Mouse (Mus musculus): ENCODE results near the gene Nap1l1.
"Not testable (repeated sequence)": the region's sequence is repeated elsewhere in the genome, so short reads cannot be mapped to it uniquely, and the experiment has no call there.

Gene Nap1l1

DNA sequence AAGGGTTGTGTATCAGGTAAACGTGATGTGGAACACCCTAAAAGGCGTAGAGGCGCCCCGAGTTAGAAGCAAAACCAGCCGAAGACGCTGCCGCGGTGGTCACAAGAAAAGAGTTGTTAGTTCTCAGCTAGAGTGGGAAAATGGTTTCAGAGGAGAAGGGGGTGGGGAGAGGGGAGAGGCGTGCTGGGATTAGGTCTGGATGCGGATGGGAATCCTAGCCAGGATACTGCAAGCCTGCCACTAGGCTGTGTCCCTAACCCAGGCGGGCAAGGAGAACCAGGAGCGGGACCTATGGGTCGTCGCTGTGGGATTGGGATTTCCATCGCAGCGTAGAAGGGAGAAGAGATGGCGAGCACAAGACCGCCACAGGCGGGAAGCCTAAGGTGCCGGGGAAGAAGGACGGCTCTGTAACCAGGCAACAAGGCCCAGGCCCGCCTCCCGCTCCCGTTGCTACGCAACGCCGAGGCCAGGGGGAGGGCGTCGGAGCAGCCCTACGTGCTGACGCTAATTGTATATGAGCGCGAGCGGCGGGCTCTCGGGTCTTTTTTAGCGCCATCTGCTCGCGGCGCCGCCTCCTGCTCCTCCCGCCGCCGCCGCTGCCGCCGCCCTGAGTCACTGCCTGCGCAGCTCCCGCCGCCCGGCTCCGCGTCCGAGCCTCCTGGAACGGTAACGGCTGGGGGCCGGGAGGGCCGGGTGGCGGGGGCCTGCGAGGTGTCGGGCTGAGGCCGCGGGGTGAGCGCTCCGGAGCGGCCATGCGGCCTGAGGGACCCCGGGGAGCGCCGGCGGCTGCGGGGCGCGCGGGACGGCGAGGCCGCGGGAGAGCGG is at the start of gene Nap1l1:
Gene Nap1l1, plus strand, starts transcription at position 538 of the 825 bp plus-strand sequence.
- DNase-seq (ENCODE audit: low spot score in 2 of 2), result peak; percentile 96 to 98

DNA sequence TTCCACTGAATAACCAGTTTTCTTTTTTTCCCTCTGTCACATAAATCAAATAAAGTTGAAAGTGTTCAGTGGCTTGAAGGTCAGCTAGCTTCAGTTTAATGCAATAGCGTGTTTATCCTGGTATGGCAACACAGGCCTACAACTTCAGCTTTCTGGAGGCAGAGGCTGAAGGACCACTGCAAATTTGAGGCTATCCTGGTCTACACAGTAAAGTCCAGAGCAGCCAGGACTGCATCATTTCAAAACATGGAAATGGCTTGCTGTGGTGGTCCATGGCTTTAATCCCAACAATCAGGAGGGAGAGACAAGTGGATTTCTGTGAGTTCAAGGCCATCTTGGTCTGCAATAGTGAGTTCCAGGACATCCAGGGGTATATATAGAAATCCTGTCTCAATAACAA is 46.5 kb upstream of the Nap1l1 start:
- no peak for DNase-seq (ENCODE audit: low spot score in 2 of 2)

DNA sequence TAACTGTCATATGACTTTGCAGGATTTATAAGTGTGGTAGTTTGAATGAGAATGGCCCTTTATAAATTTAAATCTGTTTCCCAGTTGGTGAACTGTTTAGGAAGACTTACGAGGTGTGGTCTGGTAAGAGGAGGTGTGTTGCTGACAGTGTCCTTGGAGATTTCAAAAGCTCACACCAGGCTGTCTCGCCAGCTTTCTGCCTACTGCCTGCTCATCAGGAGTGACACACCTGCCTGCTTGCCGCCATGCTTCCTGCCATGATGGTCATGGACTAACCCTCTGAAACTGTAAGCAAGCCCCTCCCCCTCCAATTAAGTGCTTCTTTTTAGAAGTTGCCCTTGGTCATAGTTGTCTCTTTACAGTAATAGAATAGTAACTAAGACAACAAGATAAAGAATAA is 39.5 kb upstream of the Nap1l1 start:
- no peak for DNase-seq (ENCODE audit: low spot score in 2 of 2)

DNA sequence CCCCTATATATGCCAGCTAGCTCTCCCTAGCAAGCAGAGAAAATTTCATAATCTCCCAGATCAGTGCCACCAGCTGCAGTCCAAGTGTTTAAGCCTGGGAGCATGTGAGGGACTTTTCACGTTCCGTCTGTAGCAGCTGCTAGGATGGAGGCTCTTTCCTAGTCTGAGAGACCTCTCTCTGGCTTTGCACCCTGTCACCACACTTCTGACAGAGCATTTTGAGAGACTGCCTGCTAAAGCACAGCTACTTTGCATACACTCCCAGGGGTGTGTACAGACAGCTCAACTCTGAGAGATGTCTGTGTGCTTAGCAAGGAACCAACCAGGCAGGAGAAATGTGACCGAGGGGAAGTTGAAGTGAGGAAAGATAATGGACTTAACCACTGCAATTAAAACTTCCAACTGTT is 32.0 kb upstream of the Nap1l1 start:
- no peak for DNase-seq (ENCODE audit: low spot score in 2 of 2)

DNA sequence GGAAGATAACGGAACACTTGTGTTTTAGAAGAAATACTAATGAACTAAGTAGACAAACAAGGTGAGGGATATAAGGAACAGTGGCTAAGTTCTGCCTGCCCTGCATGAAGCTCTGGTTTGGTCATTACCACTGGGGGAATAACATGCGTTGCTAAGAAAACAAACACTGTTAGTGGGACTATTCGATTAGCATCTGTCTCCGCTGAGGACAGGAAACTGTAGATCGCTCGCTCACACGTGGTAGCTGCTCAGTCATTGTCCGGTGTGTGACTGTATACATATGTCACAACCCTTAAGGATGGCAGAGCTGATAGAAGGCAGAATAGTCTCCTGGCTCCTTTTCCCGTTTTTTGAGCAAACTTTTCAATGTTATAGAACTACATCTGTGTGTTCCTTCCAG is 28.8 kb upstream of the Nap1l1 start:
- no peak for DNase-seq (ENCODE audit: low spot score in 2 of 2)

DNA sequence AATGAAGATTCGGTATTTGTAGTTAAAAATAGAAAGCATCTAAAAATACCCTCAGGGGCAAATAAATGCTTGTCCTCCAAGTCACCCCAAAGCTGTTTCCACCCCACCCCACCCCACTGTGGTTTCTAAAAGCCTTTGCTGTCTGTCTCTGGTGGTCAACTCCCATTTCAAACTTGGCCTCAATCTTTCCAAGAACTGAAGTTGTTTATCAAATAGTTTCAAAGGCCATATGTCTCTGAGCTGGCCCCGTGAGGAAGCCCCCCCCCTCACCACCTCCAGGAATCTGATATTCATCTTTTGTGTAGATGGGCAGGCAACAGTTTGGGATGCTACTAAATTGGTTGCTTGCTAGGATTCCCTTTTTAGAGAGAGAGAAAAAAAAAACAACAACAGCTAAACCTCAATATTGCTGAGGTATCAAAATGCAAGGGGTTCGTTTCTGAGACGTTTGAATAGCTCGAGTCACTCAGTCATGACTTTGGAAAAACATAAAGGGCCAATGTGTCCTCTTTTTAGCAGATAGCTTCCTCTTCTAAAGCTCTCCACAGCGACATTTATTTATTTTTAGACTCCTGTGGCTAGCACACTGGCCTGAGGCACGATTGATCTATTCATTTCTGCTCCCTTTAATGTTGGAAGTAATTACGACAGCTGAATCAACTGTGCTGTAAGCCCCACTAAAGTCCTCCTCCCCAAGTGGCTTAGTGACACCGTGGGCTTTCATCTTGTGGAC is 26.9 kb upstream of the Nap1l1 start:
- DNase-seq (ENCODE audit: low spot score in 2 of 2), result no peak

DNA sequence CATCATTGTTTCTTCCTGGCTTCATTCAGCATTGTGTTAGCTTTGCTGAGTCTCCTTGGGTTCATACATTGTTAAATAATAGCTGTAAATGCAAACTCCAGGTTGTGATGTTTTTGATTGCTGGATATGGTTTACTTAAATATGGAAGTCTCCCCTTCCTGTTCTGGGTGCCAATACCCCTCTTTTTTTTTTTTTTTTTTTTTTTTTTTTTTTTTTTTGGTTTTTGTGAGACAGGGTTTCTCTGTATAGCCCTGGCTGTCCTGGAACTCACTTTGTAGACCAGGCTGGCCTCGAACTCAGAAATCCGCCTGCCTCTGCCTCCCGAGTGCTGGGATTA is 26.4 kb upstream of the Nap1l1 start:
- DNase-seq (ENCODE audit: low spot score in 2 of 2), result not testable (repeated sequence)

DNA sequence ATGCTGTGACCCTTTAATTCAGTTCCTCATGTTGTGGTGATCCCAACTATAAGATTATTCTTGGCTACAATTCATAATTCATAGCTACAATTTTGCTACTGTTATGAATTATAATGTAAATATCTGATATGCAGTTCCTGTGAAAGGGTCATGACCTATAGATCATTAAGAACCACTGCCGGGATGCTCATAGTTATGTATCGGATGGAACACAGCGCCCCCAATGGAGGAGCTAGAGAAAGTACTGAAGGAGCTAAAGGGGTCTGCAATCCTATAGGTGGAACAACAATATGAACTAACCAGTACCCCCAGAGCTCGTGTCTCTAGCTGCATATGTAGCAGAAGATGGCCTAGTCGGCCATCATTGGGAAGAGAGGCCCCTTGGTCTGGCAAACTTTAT is 23.4 kb upstream of the Nap1l1 start:
- DNase-seq (ENCODE audit: low spot score in 2 of 2), result not testable (repeated sequence)

DNA sequence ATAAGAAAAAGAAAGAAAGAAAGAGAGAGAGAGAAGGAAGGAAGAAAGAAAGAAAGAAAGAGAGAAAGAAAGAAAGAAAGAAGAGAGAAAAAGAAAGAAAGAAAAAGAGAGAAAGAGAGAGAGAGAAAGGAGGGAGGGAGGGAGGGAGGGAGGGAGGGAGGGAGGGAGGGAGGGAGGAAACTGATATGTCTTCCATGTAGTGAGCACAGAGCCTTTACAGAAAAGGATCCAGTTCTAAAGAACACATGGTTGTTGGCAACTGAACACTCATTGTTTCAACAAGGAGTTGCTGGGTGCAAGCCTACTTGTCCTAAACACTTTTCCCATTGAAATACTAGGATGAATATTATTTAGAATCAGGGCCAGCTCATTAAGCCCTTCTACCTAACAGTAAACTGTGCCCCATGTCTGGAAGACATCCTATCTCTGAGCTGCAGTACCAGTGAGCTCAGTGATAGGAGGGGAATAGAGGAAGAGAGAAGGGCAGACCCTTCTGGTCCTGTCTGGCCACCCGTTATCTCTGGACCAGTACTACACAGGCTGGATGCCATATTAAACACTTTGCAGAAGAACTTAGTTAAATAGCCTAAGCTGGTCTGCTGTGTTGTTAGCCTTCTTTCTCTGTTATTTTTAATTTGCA is 21.2 kb upstream of the Nap1l1 start:
- DNase-seq (ENCODE audit: low spot score in 2 of 2), result no peak

DNA sequence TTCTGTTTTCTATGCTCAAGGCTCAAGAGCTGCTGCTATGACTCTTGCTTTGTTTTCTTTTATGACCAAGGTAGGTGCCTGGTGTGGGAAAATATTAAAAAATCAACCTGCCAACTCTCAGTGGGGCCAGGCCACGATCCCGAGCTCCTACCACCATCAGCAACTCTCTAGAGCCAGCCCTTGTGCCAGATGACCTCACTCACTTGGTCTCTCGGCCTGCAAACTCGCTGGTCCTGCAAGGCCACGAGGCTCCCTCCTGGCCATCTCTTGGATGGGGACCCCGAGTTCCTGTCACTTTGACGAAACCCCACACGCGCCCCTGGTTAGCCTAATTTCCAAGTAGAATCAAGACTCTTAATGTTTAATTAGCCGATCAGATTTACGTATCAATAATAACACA is 20.6 kb upstream of the Nap1l1 start:
- no peak for DNase-seq (ENCODE audit: low spot score in 2 of 2)

DNA sequence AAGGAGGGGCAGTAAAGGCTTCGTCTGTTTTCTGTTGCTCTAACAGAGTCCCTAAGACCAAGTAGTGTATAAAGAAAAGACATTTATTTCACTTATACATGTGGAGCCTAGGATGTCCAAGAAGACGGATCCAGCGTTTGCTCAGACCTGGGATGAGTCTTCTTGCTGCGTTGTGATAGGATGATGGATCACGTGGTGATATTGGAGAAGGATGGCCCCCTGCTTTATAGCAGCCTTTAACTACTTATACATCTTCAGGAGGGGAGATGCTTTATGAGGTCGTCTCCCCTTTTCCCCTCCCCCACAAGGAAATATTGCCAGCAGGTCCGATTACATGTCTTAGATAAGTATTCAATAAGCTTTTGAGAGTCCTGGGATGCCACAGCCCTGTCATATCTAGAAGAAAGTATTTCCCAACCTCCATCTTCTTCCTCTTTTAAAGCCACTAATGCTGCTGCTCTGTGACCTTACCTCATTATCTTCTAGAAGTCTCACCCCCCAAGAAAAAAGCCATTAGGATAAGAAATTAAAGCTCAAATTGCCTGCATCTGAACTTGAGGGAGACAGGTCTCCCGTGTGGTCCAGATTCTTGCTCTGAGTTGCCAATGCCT is 18.2 kb upstream of the Nap1l1 start:
- no peak for DNase-seq (ENCODE audit: low spot score in 2 of 2)

DNA sequence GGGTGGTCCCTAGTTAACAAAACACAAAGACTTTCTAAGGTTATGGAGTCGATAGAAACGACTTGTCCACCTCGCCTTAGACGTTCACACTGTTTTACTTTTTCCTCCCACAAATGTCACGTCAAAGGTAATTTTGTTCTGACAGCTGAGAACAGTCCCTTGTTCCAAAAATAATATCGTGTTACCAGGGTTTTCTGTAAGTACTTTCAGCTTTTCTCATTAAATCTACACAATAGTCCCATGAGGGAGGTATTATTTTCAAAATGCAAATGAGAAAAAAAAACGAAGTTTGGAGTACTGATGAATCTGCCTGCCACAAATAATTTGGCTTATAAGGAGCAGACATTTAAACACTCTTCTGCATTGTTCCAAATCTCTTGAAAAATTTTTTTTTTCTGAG is 14.9 kb upstream of the Nap1l1 start:
- no peak for DNase-seq (ENCODE audit: low spot score in 2 of 2)

DNA sequence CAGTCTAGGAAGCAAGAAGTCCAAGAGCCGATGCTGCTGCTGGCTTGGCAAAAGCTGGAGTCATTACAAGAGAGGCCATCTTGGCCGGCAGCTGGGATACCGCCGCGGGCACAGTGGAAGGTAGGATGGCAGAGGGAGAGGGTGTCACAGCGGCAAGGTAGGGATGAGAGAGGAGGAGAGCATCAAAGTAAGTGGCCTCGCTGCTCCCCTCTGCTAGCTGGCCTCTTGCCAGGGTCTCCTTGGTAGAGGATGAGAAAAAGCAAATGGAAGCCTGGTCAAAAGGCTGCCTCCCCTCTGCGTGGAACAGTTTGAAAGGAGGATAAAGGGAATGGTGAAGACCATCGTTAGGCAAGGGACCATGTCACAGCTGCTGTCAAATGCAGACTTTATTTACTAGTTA is 14.0 kb upstream of the Nap1l1 start:
- DNase-seq (ENCODE audit: low spot score in 2 of 2), result no peak

DNA sequence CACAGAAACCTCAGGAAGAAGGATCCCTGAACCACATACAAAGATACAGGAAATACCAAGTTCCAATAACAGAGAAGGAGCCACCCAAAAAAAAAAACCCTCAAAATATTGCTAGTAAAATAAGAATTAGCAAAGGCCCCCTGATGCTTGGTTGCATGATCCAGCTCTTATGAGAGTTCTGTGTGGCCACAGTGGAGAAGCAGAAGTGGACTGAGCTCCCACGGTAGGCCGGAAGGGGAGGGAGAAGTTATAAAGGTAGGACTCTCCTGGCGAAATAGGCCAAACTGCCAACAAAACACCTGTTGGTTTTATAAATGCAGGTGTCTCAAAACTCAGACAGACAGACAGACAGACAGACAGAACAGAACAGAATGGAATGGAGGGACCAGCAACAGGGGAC is 13.1 kb upstream of the Nap1l1 start:
- no peak for DNase-seq (ENCODE audit: low spot score in 2 of 2)

DNA sequence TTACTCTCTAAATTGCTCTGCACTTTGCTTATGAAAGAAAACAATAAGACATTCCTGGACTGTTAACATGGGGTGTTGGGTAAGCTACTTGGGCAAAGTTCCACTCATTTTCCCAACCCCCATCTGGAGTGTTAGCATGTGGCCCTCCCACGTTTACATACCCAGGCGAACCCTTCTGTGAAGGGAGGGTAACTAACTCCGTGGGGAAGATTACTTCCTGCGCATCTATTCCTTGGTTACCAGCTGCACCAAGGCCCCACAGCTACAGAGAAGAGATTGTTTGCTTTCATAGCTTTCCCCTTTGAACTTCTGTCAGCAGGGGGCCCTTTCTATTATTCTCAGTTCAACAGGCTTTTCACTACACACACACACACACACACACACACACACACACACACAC is 12.6 kb upstream of the Nap1l1 start:
- DNase-seq (ENCODE audit: low spot score in 2 of 2), result no peak

DNA sequence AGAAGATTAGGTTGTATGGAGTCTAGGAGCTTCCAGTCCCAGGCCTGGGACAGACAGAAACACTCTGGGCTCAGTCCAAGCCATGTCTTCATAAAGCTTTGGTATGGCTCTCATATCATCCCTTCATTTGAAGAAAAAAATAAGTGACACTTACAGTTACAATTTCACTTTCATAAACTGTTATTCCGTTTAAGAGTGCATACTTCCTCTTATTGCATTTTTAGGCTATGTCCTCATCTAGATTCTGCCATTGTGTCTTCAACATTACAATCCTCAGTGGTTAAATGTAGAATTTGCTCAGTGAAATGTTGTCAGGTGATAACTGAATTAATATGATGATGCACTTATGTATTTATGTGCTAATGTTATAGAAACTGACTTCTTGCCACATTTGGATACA is 8.2 kb upstream of the Nap1l1 start:
- no peak for DNase-seq (ENCODE audit: low spot score in 2 of 2)

DNA sequence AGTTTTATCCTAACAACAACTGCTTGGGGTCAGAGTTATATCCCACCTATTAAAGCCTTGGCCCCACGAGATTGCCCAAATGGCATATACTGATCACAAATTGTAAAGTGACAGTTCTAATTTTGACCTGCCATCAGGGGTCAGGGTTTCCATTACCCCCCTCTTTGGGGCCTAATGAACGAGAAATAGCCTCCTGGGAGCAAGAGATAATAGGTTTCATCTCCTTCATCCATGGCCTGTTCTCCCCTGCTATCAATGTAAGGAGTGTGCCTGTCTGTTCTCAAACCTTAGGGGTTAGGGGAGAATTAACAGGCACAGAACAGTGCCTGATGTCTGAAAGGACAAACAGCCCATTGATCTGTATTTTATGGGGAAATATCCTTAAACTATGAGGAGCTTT is 7.6 kb upstream of the Nap1l1 start:
- no peak for DNase-seq (ENCODE audit: low spot score in 2 of 2)

DNA sequence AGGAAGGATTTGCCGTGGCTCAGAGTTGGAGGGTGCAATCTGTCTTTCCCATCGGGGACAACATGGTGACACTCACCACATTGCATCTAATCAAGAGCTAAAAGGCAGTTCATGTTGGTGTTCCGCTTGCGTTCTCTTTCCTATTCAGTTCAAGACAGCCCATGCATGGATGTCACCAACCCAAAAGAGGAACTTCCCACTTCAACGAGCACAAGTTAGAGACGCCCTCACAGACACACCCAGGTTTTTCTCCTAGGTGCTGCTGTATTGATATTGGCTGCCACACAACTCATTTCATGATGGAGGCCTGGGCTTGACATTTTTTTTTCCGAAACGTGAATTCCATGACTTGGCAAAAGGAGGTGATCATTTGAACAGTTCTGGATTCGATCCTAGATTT is 1.9 kb upstream of the Nap1l1 start:
- no peak for DNase-seq (ENCODE audit: low spot score in 2 of 2)

DNA sequence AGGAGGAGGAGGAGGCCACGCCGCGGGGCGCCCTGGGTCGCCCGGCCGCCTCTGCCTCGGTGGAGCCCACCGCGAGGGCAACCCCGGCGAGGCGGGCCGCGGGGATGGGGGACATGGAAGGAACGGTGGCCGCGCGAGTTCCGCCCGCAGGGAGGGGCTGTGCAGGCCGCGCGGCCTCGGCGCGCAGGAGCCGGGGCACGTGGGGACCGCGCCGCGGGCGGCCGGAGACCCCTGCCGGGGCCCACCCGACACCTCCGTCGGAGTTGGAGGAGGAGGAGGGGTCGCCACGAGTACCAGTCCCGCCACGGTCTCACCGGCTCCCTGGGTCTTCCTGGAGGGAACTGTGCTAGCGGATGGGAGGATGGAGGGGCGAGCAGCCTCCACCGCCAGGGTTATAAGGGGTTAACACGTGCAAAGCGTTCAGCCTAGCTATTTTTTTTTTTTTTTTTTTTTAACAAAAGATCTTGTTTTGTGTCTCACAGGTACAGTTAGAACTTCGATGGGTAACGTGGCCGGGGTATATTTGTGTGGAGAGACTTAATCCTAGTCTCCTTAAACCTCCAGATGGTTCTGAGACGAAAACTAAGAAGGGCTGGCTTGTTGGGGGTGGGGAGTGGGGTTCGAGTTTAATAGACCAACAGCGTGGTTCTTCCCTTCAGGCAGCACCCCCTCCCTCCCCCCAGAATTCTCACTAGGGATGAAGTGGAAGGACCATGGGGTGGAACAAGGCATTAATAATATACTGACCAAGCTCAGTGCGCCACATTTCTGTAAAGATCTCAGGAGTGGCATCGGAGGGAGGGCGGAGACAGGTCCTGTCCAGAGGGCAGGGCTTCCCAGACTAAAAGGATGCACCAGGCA is 718 bp downstream of the Nap1l1 start:
- DNase-seq (ENCODE audit: low spot score in 2 of 2), result peak in 1 of 2 experiments; percentile 21

DNA sequence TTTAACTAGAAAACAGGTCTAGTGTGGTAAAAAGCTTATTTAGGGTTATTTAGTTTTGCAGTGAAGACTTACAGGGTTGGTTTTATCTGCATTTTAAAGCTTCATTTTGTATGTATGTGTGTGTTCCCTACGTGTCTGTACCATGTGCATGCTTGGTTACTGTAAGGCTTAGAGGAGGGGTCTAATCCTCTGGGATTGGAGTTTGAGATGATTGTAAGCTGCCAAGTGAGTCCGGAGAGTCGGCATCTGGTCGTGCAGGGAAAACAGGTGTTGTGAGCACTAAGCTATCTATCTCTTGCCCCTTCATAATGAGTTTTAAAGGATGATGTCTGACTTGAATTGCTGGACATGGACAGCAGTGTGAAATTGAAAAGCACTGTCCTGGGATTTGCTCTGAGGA is 3.3 kb downstream of the Nap1l1 start:
- no peak for DNase-seq (ENCODE audit: low spot score in 2 of 2)

DNA sequence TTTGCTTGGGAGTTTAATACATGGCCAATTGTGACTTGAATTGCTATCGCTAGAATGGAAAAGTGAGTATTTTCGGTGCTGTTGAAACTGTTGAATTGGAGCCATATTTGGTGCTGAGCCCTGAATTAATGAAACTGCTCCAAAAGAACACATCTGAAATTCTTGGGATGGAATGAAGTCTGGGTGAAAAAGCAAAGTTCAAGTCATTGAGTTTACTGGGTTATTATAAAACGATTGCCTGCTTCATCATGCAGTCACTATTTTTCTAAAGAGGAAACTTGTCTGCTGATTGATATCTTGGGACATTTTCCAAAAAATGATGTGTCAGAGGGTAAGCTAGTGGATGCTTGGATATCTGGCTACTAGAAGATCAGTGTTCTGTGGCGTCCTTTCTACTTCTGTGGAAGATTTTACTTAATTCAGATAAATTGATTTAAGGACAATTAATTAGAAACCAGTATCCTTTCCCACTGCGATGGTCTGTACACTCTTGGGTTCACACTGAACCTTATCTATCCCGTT is 4.0 kb downstream of the Nap1l1 start:
- no peak for DNase-seq (ENCODE audit: low spot score in 2 of 2)
